Mouse (Mus musculus): ENCODE data around the gene 2410015M20Rik.

DNA sequence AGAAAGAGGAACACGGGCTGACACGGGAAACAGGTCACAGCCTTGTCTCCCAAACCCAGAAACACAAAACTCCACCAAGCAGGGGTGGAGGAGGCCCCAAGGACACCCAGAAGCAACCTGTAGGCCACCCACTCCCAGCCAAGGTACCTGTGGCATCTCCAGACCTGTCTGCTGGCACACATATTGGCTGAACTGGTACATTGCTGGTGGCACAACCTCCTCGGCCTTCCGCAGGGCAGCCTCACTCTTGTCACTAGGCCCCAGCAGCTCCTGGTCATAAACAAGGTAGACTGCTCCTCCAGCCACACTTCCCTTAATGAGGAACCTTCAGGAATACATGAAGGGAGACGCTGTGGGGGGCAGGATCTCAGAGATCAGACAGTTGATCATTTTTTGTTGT, 872 bp downstream of the 2410015M20Rik start:
- no peak for TF ChIP-seq EP300 (optimal IDR thresholded peaks at IDR 0.05)
- TF ChIP-seq CTCF (IDR thresholded peaks at IDR 0.05; ENCODE audit: low read depth): no peak
